ENCODE assay signal across 1 mouse cellular context in genomic region chr4:143212341-143213174, GRCm38 (mm10).
TF ChIP-seq lines count a peak whose summit lies in the region.

Gene Prdm2 (minus strand): TSS chr4:143212995.

TF ChIP-seq in CH12.LX, 34 proteins besides CTCF, POLR2A, EP300 and RAD21 (continued from another document):
- TF ChIP-seq USF2 (conservative IDR thresholded peaks at IDR 0.05; ENCODE audit: low read depth, low read length), result no peak
- TF ChIP-seq NELFE (IDR thresholded peaks at IDR 0.05; ENCODE audit: low read depth, low read length), result peak; percentile 69
- TF ChIP-seq PAX5 (IDR thresholded peaks at IDR 0.05; ENCODE audit: low read length), result no peak
- 0 out of 2 replicates have a peak, but pooled peaks have one; percentile 30 for TF ChIP-seq MAZ (IDR thresholded peaks at IDR 0.05; ENCODE audit: low read depth, low read length)
- TF ChIP-seq MYC (IDR thresholded peaks at IDR 0.05; ENCODE audit: low read depth, low read length), result no peak
- TF ChIP-seq KAT2A (IDR thresholded peaks at IDR 0.05; ENCODE audit: insufficient replicate concordance, low read length), result 0 out of 2 replicates have a peak, but pooled peaks have one; percentile 24
- no peak for TF ChIP-seq JUND (conservative IDR thresholded peaks at IDR 0.05; ENCODE audit: low read depth, low read length)
- 0 out of 2 replicates have a peak, but pooled peaks have one; percentile 50 for TF ChIP-seq MXI1 (IDR thresholded peaks at IDR 0.05; ENCODE audit: low read depth, low read length)
- TF ChIP-seq USF1 (IDR thresholded peaks at IDR 0.05; ENCODE audit: low read depth, low read length), result no peak
- TF ChIP-seq ETS1 (conservative IDR thresholded peaks at IDR 0.05; ENCODE audit: low read depth, low read length), result no peak
- TF ChIP-seq ZMIZ1 (IDR thresholded peaks at IDR 0.05; ENCODE audit: low read depth, low read length), result no peak; the same call in 1 of the 2 replicates
